Mouse (Mus musculus) C2C12 (cell line): ENCODE results near the gene Lce1a2.

Experiments
- CEBPB ChIP-seq: IDR thresholded peaks from one replicate; pipeline ENCODE4 v1.6.1; 2011; ENCODE audit warnings: low read depth, mild to moderate bottlenecking, control low read depth, moderate library complexity
- CTCF ChIP-seq: IDR thresholded peaks from one replicate; pipeline ENCODE4 v1.5.1; 2011; ENCODE audit not compliant: control insufficient read depth, insufficient read depth, insufficient read length
- FOSL1 ChIP-seq: IDR thresholded peaks from one replicate; pipeline ENCODE4 v1.8.0; 2011; ENCODE audit warnings: mild to moderate bottlenecking, low read length; ENCODE audit not compliant: poor library complexity, insufficient read depth, severe bottlenecking
- MAX ChIP-seq: IDR thresholded peaks from one replicate; pipeline ENCODE4 v1.6.1; 2011; ENCODE audit warnings: mild to moderate bottlenecking, control low read depth
- MYOD1 ChIP-seq: IDR thresholded peaks from one replicate; pipeline ENCODE4 v1.6.1; 2011; ENCODE audit warnings: low read depth; ENCODE audit not compliant: control insufficient read depth, insufficient read length
- MYOG ChIP-seq: IDR thresholded peaks from one replicate; pipeline ENCODE4 v1.6.1; 2011; ENCODE audit not compliant: control insufficient read depth, insufficient read length; ENCODE audit errors: extremely low read depth
- USF1 ChIP-seq: IDR thresholded peaks from one replicate; pipeline ENCODE4 v1.6.1; 2011; ENCODE audit warnings: low read depth, mild to moderate bottlenecking, control low read depth, moderate library complexity

DNA sequence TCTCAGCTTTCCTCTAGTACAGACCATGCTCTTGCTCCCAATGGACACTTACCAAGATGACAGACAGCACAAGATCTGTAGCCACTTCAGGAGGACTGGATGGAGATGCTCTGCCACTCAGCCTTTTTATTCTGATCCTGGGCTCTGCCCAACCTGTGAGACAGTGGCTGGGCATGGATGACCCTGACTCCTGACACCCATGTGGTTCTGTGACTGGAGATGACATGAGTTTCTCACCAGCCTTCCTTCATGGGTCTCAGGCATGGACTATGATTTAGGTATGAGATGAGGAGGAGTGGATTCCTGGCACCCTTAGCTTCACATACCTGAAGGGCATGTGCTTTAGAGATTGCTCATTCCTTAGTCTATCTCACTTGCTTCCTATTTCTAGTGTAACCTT is 13.3 kb downstream of the Lce1a2 start, which contains the start of gene Lce1b:
- TF ChIP-seq CTCF: no peak
- no peak for TF ChIP-seq MAX
- no peak for TF ChIP-seq CEBPB
- TF ChIP-seq FOSL1: no peak
- TF ChIP-seq MYOG: no peak
- TF ChIP-seq MYOD1: no peak
- TF ChIP-seq USF1: no peak
